8 mouse cellular contexts compared by ENCODE assay signal in genomic region chr6:37895646-37896435, GRCm38 (mm10). TPM values are rescaled to one million over a fixed set of nuclear protein-coding genes. Genes with fewer than 3 reads are reported as not detected.
DNase-seq lines count a peak whose midpoint lies in the region; ATAC-seq and TF ChIP-seq lines count a peak whose summit lies in the region.

No protein-coding gene starts in this region.

- no peak overlapping the region for H3K27ac ChIP-seq in kidney, adult 2 months (ENCODE audit: insufficient read depth, low read depth, low read length)
- H3K27ac ChIP-seq in lung, embryonic 14.5 days (ENCODE audit: low read depth): peak overlapping the region; percentile 61; the same call in 1 of the 2 replicates

- H3K4me3 ChIP-seq in kidney, adult 2 months (ENCODE audit: insufficient read depth, low read depth, low read length): no peak overlapping the region
- H3K4me3 ChIP-seq in lung, embryonic 14.5 days (ENCODE audit: low read depth, low read length): no peak overlapping the region

- peak; percentile 97 for ATAC-seq in lung, embryonic 14.5 days (ENCODE audit: insufficient read depth)
- no peak for ATAC-seq in erythroid progenitor cell, adult 5-6 weeks (replicated peaks; ENCODE audit: low FRiP score, poor library complexity, severe bottlenecking)

- no peak overlapping the region for H3K9ac ChIP-seq in lung, embryonic 14.5 days

- no peak for TF ChIP-seq CTCF in kidney, adult 2 months (conservative IDR thresholded peaks at IDR 0.05; ENCODE audit: insufficient read depth, insufficient read length, low read depth, low read length)
- no peak for TF ChIP-seq CTCF in lung, embryonic 14.5 days (IDR thresholded peaks at IDR 0.05; ENCODE audit: low read depth)

- peaks cover 2% of the 10 kb centered on the region; the same call in 1 of the 2 replicates for H3K9me3 ChIP-seq in lung, embryonic 14.5 days (ENCODE audit: low read depth, low read length)

- H3K4me2 ChIP-seq in lung, embryonic 14.5 days: no peak overlapping the region

- 84% methylated on average over 5 of the region's 5 CpGs for WGBS in kidney, adult 2 months
- WGBS in lung, embryonic 14.5 days: 58% methylated on average over 5 of the region's 5 CpGs

- no peaks in the 10 kb centered on the region for H3K27me3 ChIP-seq in kidney, adult 2 months (replicated peaks; ENCODE audit: control insufficient read depth, insufficient read depth, low read length)
- H3K27me3 ChIP-seq in lung, embryonic 14.5 days (ENCODE audit: insufficient read depth, low read length): no peaks in the 10 kb centered on the region

- intact Hi-C loops in gastrocnemius, postnatal 14 days (cut with DNase I; ENCODE audit: low total_unique reads): no loop called here

- no peaks in the 10 kb centered on the region; the same call in 1 of the 2 replicates for H3K4me1 ChIP-seq in kidney, adult 2 months (ENCODE audit: control insufficient read depth, insufficient read depth, low read length)
- no peaks in the 10 kb centered on the region for H3K4me1 ChIP-seq in lung, embryonic 14.5 days (ENCODE audit: insufficient read depth)

- H3K36me3 ChIP-seq in kidney, adult 2 months (ENCODE audit: control insufficient read depth, insufficient read depth, low read length): no peaks in the 10 kb centered on the region
- 0 out of 2 replicates have a peak, but pooled peaks cover 5% of the 10 kb centered on the region for H3K36me3 ChIP-seq in lung, embryonic 14.5 days (ENCODE audit: insufficient read depth)

- TF ChIP-seq POLR2A in kidney, adult 2 months (IDR thresholded peaks at IDR 0.05; ENCODE audit: low read depth, low read length): no peak

- DNase-seq in ovary, postnatal 14 days (ENCODE audit: low spot score): peak; percentile 25
- no peak for DNase-seq in ovary, postnatal 36 days (ENCODE audit: low spot score)
- peak; percentile 82 for DNase-seq in brain, adult 2 months (ENCODE audit: low read depth, low spot score)
- DNase-seq in gastrocnemius, postnatal 14 days: peak; percentile 14
- peak; percentile 78 for DNase-seq in kidney, adult 2 months
- DNase-seq in lung, embryonic 14.5 days: peak; percentile 95
- DNase-seq in right cerebral cortex, postnatal 36 days (ENCODE audit: low spot score in 2 of 2): peak; percentile 6 to 11

RNA-seq across cellular contexts. Expression of gene Trim24, which starts 25.2 kb away (rescaled TPM):
- 10 to 100 TPM; 20.4 to 26.3 TPM for total RNA-seq in gastrocnemius, postnatal 14 days (2021)
- polyA plus RNA-seq in kidney, adult 2 months (2012; rRNA removed): 14.1 and 17.5 TPM in 2 replicates
- 19.4 and 20.0 TPM in 2 replicates for polyA plus RNA-seq in lung, embryonic 14.5 days (2014; fragmentation: Nextera tagmentation; extraction: Ambion mirVana)
- total RNA-seq in erythroid progenitor cell, adult 5-6 weeks (2015; ENCODE audit: low replicate concordance): 38.6 and 48.6 TPM in 2 replicates
- 38.4 and 41.3 TPM in 2 replicates for total RNA-seq in erythroid progenitor cell, adult 5-6 weeks (2017; ENCODE audit: low replicate concordance)
